Comparison of ENCODE assay signal across 14 mouse cellular contexts in genomic region chr1:17838408-17839022, GRCm38 (mm10).
DNase-seq lines count a peak whose midpoint lies in the region; ATAC-seq lines count a peak whose summit lies in the region.
"Had no signal": no experiment of that assay in that cellular context is flagged by ENCODE, and none has a peak within 500 bp of the region (broad histone marks: within the 10 kb centered on the region; RNA-seq: fewer than 3 reads in every experiment).

No protein-coding gene starts in this region.

- WGBS in hindbrain, embryonic 11.5 days, result 37% methylated on average over 6 of the region's 6 CpGs
- 17% methylated on average over 6 of the region's 6 CpGs for WGBS in midbrain, embryonic 16.5 days

- H3K9ac ChIP-seq in hindbrain, embryonic 11.5 days (ENCODE audit: low read depth, low read length), result no peak overlapping the region
- H3K9ac ChIP-seq in midbrain, embryonic 16.5 days (ENCODE audit: low read depth, low read length), result no peak overlapping the region
- H3K9ac ChIP-seq: limb, embryonic 15.5 days; lung, embryonic 14.5 days had no signal

- peak; percentile 5 for DNase-seq in layer of hippocampus, adult 9-11 months
- no peak for DNase-seq in layer of hippocampus, adult 8-10 months (ENCODE audit: low spot score in 2 of 2)
- DNase-seq in brain, embryonic 18.5 days (ENCODE audit: low read depth, low spot score), result peak; percentile 36
- peak; percentile 63 for DNase-seq in hindbrain, embryonic 11.5 days (ENCODE audit: low spot score)
- DNase-seq in spleen, postnatal 10 days (ENCODE audit: low spot score in 2 of 2), result no peak
- no peak for DNase-seq in kidney, adult 9 months
- no peak for DNase-seq in heart, postnatal 4 days
- DNase-seq: heart, adult 2 months; lung, embryonic 14.5 days; thymus, postnatal 25 days had no signal

- H3K9me3 ChIP-seq in hindbrain, embryonic 11.5 days (ENCODE audit: control insufficient read depth, low read length), result no peaks in the 10 kb centered on the region
- H3K9me3 ChIP-seq in midbrain, embryonic 16.5 days (replicated peaks; ENCODE audit: control insufficient read depth, low read length, poor library complexity, severe bottlenecking), result peaks cover 2% of the 10 kb centered on the region; the same call in 1 of the 2 replicates
- H3K9me3 ChIP-seq: limb, embryonic 15.5 days; megakaryocyte, embryonic 14.5 days had no signal

- H3K4me3 ChIP-seq in hindbrain, embryonic 11.5 days (ENCODE audit: low read depth, low read length), result no peak overlapping the region
- H3K4me3 ChIP-seq in midbrain, embryonic 16.5 days (ENCODE audit: low read depth, low read length), result no peak overlapping the region
- H3K4me3 ChIP-seq: heart, adult 2 months; limb, embryonic 15.5 days; megakaryocyte, embryonic 14.5 days had no signal

- H3K36me3 ChIP-seq in hindbrain, embryonic 11.5 days (ENCODE audit: control insufficient read depth, insufficient read depth, low read length), result no peaks in the 10 kb centered on the region
- H3K36me3 ChIP-seq in midbrain, embryonic 16.5 days (ENCODE audit: control insufficient read depth, insufficient read depth, low read length), result no peaks in the 10 kb centered on the region
- H3K36me3 ChIP-seq: limb, embryonic 15.5 days had no signal

- no peak overlapping the region for H3K4me2 ChIP-seq in hindbrain, embryonic 11.5 days (replicated peaks; ENCODE audit: low read depth, low read length)
- H3K4me2 ChIP-seq in midbrain, embryonic 16.5 days (ENCODE audit: low read length), result peak overlapping the region; percentile 5; the same call in 1 of the 2 replicates
- H3K4me2 ChIP-seq: limb, embryonic 15.5 days; lung, embryonic 14.5 days had no signal

- no peaks in the 10 kb centered on the region for H3K27me3 ChIP-seq in hindbrain, embryonic 11.5 days (ENCODE audit: control insufficient read depth, insufficient read depth, low read length)
- H3K27me3 ChIP-seq in midbrain, embryonic 16.5 days (ENCODE audit: control insufficient read depth, insufficient read depth, low read depth, low read length), result no peaks in the 10 kb centered on the region
- H3K27me3 ChIP-seq: limb, embryonic 15.5 days; megakaryocyte, embryonic 14.5 days had no signal

- no peaks in the 10 kb centered on the region for H3K4me1 ChIP-seq in hindbrain, embryonic 11.5 days (replicated peaks; ENCODE audit: control insufficient read depth, insufficient read depth, low read length)
- no peaks in the 10 kb centered on the region for H3K4me1 ChIP-seq in midbrain, embryonic 16.5 days (ENCODE audit: control insufficient read depth, insufficient read depth, low read length)
- H3K4me1 ChIP-seq: limb, embryonic 15.5 days; megakaryocyte, embryonic 14.5 days had no signal

- ATAC-seq in hindbrain, embryonic 11.5 days (ENCODE audit: low FRiP score), result peak; percentile 97
- ATAC-seq in midbrain, embryonic 16.5 days, result peak; percentile 100
- ATAC-seq: activated CD4-positive, CD25-positive, alpha-beta regulatory T cell, adult 4 months had no signal

- H3K27ac ChIP-seq in hindbrain, embryonic 11.5 days (ENCODE audit: low read depth, low read length), result no peak overlapping the region
- H3K27ac ChIP-seq in midbrain, embryonic 16.5 days (ENCODE audit: low read length), result peak overlapping the region; percentile 17
- H3K27ac ChIP-seq: heart, adult 2 months; limb, embryonic 15.5 days had no signal

Comparison
In these comparisons a context has a peak if more than half of its experiments do, and no peak if none do; other contexts are left out.
1. DNase-seq: peak in layer of hippocampus, adult 9-11 months (single experiment), brain, embryonic 18.5 days (single experiment) and hindbrain, embryonic 11.5 days (single experiment); none in layer of hippocampus, adult 8-10 months (0 of 2), spleen, postnatal 10 days (0 of 2), kidney, adult 9 months (single experiment) and heart, postnatal 4 days (single experiment).